Mouse (Mus musculus) ES-E14 (cell line): ENCODE measurements at regions not wholly inside any gene's neighbourhood (a gene's known extent, or its start where the extent isn't known, plus 50 kb on each side); places are given as distances from the start of the nearest gene placed in this dataset.

ENCODE experiments used
- CHD2 ChIP-seq: IDR thresholded peaks from 2 replicates; pipeline ENCODE4 v1.6.1; 2014; ENCODE audit warnings: mild to moderate bottlenecking, low read depth, low read length, inconsistent platforms
- HCFC1 ChIP-seq: IDR thresholded peaks from 2 replicates; pipeline ENCODE4 v1.6.1; 2012; ENCODE audit warnings: low read length, inconsistent platforms, borderline replicate concordance; ENCODE audit not compliant: insufficient read depth
- MAFK ChIP-seq: IDR thresholded peaks from 2 replicates; pipeline ENCODE4 v1.6.1; 2014; ENCODE audit warnings: mild to moderate bottlenecking, low read depth, low read length, inconsistent platforms; ENCODE audit not compliant: insufficient read depth
- ZC3H11A ChIP-seq: IDR thresholded peaks from 2 replicates; pipeline ENCODE4 v1.6.1; 2012; ENCODE audit warnings: low read depth, mild to moderate bottlenecking, inconsistent platforms, low read length, borderline replicate concordance
- ZNF384 ChIP-seq: IDR thresholded peaks from 2 replicates; pipeline ENCODE4 v1.6.1; 2012; ENCODE audit warnings: low read depth, low read length, inconsistent platforms

DNA sequence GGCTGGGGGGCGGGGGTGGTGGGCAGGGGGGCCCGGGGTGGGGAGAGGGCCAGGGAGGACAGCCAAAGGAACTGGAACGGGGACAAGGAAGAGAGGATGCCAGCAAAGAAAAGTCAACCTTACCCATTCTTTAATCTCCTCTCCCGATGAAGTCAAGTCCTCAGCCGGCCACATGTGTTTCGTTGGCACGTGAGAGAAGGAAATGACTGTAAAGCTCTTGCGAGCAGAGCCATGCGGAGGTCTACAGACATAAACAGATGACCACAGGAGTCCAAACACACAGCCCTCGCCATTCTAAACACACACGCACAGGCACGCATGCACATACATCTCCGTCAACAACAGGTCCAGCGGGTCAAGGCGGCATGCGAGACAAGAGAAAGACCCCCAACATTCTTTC, 68.5 kb upstream of the Tbx3 start:
- TF ChIP-seq CHD2 = no peak
- no peak for TF ChIP-seq HCFC1
- no peak for TF ChIP-seq ZC3H11A
- no peak for TF ChIP-seq ZNF384
- TF ChIP-seq MAFK = no peak
